Mouse (Mus musculus) frontal cortex, adult (tissue): Measurements from ENCODE around the gene Gm28778.
"Not testable (repeated sequence)": the region's sequence is repeated elsewhere in the genome, so short reads cannot be mapped to it uniquely, and the experiment has no call there.

Experiments
- ATAC-seq: cut with Nextera tagmentation; 2 replicates; pipeline ENCODE4 v1.9.2; 2017; ENCODE audit warnings: mild to moderate bottlenecking, moderate library complexity, mixed read lengths; ENCODE audit not compliant: low TSS enrichment

Gene Gm28778

GRCm38 (mm10) chr1:53296581-53297383 is at the start of gene Gm28778, which contains the start of the genes Pms1 and Ormdl1:
Gene Gm28778 (plus strand): TSS chr1:53297111.
Gene Pms1 (minus strand): TSS chr1:53297018.
Gene Ormdl1 (plus strand): TSS chr1:53297095.
- ATAC-seq = peak; percentile 98

DNA sequence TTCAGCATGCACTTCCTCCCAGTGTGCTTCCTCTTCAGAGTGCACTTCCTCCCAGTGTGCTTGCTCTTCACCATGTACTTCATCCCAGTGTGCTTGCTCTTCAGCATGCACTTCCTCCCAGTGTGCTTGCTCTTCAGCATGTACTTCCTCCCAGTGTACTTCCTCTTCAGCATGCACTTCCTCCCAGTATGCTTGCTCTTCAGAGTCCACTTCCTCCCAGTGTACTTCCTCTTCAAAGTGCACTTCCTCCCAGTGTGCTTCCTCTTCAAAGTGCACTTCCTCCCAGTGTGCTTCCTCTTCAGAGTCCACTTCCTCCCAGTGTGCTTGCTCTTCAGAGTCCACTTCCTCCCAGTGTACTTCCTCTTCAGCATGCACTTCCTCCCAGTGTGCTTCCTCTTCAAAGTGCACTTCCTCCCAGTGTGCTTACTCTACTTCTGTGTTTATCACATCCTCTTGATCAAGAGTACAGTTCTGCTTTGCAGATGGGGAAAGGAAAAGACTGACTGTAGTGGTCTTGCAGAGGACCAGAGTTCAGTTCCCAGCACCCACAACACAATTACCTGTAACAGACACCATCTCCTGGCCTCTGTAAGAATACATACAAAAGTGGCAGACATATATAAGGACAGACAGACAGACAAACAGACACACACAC is 31.8 kb upstream of the Gm28778 start:
- not testable (repeated sequence) for ATAC-seq

DNA sequence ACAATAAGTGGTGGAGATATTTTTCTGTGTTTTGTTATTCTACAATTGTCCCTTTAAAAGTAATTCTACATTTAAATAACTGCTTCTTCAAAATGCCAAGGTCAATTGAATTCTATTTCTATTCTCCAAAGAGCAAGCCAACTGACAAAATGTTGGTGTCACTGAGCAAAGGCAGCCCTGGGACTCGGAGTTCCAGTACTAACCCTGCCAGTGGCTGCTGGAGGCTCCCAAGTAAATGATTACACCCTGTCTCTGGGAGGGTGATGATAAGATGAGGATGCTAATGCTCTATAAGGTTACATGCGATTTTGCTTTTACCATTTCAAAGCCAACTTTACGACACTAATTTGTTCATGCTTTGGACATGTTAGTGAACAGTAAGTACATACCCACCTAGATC is 27.0 kb upstream of the Gm28778 start:
- no peak for ATAC-seq

DNA sequence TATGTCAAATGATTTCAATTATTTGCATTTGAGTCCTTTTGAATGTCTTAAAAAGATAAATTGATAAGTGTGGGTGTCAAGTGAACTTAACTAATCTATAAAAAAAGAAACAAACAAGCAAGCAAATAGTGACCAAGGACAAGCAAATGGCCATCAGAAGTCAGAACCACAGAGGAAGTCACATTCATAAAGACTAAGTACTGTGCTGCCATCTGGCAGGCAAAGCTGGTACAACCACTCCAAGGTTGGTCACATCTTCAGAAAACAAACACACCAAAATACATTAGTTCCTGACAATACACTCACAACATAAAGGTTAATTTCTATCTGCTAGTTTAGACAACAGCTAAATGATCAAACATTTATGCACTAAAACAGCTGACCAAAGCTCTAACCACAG is 24.3 kb upstream of the Gm28778 start:
- ATAC-seq = peak; percentile 88

GRCm38 (mm10) chr1:53291197-53291596 is 5.7 kb upstream of the Gm28778 start:
- no peak for ATAC-seq

- no peak for ATAC-seq
These were observed 3.6 kb downstream of the Gm28778 start for GRCm38 (mm10) chr1:53300506-53300905.

DNA sequence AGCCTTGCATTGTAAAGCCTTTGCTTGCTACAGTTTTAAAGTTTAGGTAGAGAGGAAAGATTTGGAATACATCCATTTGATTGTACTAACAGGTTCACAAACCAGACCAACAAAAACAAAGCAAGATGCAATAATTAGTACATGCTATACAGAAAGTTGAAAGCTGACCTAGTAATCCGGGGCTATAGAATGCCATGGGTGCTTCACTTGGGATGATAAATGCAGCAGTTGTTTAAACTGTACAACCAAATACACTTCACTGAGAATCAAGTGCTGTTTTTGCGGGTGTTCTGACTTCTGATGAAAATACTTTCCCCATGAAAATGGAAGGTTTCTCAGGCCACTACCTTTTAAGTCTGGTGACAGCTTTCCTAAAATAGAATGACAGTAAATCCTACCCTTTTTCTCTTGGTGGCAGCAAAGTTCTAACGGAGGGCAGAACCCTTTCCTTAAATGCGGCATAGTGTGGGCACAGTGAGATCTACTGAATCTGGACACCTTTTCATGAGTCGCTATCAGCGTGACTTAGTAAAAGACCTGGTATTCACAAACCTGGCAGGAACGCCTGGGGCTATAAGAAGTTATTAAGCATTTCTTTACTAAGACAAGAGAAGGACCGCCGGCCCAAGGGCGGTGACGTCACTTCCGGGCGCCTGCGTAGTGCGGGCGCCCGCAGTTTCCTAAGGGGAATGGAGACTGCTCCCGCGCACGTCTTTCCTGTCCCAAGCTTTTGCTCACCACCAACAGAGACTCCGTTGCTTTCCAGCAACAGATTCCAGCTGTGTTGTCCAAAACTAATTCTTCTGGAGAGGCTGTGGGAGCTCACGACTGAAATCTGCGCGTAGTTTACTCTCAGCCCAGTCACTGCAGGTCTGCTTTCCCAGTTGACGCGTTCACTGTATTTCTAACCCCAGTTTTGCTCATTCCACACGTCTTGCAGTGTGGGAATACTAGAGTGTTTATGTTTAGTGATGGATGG is 16.4 kb downstream of the Gm28778 start, which contains the start of gene Osgepl1:
Gene Osgepl1 (plus strand): TSS at position 636 of the 979 bp plus-strand sequence.
- ATAC-seq = peak; percentile 98

DNA sequence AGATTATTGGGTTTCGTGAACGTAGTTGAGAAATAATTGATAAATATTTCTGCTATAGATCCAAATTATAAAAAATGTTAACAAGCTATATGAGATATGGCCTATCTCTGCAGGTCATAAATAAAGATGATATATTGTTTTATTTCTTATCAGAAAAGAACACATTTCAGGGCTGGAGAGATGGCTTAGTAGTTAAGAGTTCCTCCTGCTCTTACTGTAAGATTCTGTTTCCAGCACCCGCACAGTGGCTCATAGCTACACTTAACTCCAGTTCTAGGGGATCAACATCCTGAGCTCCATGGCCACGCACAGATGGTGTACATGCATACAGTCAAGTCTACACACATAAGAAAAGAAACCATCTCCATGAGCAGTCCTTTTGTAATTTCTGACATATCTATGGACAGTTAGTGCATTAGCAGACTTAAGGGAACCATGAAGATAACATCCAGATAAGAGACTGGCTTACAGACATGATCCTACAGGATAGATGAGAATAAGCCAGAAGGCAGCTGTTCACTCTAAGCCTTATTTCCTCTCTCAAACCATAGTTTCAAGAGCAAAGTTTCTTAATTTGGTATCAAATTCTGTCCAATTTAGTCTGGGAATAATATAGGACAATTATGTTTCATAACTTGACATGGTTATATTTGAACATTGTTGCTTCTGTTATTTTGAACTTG is 24.9 kb downstream of the Gm28778 start:
- ATAC-seq = peak; percentile 62; the same call in 1 of the 2 replicates

GRCm38 (mm10) chr1:53323254-53323653 is 26.3 kb downstream of the Gm28778 start:
- ATAC-seq = no peak

DNA sequence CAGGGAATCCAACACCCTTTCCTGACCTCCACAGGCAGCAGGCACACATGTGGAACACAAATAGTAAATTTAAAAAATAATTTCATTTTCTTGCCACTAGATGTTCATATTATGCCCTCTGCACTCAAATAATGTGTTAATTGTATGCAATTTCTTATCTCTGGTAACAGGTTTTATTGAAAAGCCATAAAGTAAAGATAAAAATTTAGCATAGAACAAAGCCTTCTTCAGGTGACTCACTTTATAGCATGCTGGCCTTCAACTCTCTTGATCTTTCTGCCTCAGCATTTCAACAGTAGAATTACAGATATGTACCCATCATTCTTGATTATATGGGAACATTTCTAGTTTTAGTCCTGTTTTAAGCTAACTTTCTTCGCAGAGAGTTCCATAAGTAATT is 27.4 kb downstream of the Gm28778 start:
- no peak for ATAC-seq

- no peak for ATAC-seq
These were observed 28.1 kb downstream of the Gm28778 start for GRCm38 (mm10) chr1:53324827-53325494.

DNA sequence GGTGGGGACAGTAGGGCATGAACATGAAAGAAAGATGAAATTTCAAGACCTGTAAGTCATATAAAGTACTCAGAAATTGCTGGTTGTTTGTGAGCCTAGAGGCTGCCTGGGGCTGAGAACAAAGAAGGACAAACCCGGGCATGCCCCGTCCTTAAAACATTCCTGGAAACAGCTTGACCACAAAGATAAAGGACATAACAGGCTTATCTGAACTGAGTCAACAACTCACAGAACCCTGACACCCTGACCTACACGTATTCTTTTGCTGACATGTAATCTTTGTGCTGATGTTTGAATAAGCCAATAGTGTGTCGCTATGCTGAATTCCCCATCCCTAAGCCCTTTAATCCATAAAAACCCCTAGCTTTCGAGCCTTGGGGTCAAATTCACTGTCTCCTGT is 36.6 kb downstream of the Gm28778 start:
- ATAC-seq = not testable (repeated sequence)

DNA sequence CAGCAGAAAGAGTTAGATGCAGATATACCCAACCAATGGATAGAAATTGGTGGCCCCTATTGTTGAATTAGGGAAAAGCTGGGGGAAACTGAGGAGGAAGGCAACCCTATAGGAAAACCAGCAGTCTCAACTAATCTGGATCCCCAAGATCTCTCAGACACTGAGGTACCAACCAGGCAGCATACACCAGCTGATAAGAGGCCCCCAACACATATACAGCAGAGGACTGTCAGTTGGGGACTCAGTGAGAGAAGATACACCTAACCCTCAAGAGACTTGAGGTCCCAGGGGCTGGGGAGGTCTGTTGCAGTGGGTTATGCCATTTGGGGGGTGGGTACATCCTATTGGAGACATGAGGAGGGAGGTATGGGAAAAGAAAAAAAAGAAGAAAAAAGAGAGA is 38.6 kb downstream of the Gm28778 start:
- ATAC-seq = no peak

- ATAC-seq = not testable (repeated sequence)
These were observed 40.5 kb downstream of the Gm28778 start for GRCm38 (mm10) chr1:53337403-53337802.

DNA sequence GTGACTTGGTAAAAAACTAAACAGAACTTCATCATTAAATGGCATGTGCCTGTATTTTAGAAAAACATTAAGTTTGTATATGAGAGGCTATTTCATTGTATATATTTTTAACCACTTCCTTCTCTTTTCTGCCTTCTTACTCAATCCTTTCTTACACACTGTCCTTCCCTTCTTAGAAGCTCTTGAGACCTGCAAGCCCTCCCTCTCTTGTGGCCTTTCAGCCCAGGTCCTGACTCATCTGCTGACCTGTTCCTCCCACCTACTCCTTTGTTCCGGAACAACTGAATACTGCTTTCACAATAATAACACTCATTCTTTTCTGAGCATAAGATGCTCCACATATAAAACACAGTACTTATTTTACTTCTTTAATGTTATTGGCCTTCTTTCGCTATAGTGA is 44.2 kb downstream of the Gm28778 start:
- no peak for ATAC-seq

GRCm38 (mm10) chr1:53352327-53353261 is 55.7 kb downstream of the Gm28778 start, which contains the start of the genes Asdurf, Gm28551 and Asnsd1:
Gene Asdurf (minus strand): TSS chr1:53352619.
Gene Gm28551 (minus strand): TSS chr1:53352667.
Gene Asnsd1 (minus strand): TSS chr1:53352752.
- ATAC-seq = peak; percentile 100

DNA sequence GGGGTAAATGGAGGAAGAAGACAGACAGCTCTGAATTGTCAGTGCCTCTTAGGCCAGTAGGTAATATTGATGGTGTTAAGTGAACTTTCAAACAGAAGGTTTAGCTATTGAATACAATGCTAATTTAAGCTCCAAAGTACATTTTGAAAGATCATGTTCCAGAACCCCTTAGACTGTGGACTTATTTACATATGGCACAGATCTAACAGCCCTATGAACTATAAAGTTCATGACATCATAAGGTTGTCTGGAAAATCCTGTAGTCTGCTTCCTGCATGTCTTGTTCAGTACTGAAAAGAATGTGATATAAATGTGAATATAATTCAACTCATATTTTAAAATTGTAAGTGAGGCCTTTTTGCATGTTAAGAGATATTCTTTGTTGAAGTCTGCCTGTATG is 62.1 kb downstream of the Gm28778 start:
- ATAC-seq = no peak
